Comparison of ENCODE assay signal across 9 mouse cellular contexts in the genomic region with DNA sequence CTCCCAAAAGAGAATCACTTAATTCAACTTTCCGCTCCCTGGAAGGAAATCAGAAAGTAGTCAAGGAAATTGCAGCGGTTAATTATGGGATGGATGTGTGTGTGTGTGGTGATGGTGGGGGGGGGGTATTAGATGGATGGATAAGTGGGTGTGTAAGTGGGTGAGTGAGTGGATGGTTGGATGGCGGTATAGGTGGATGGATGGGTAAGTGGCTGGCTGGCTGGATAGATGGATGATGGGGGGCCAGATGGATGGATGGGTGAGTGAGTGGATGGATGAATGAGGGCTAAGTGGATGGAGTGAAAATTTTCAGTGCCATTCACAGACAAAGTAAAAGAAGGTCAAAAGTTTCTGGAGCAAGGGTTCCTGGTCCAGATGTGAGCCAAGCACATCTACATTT. TPM values are rescaled to one million over a fixed set of nuclear protein-coding genes. Genes with fewer than 3 reads are reported as not detected.
DNase-seq lines count a peak whose midpoint lies in the region; ATAC-seq and TF ChIP-seq lines count a peak whose summit lies in the region.
"Had no signal": no experiment of that assay in that cellular context is flagged by ENCODE, and none has a peak within 500 bp of the region (broad histone marks: within the 10 kb centered on the region; RNA-seq: fewer than 3 reads in every experiment).

No protein-coding gene starts in this region.

- no peak for ATAC-seq in lung, embryonic 14.5 days (ENCODE audit: insufficient read depth)
- no peak for ATAC-seq in intestine, postnatal 0 days
- no peak for ATAC-seq in neural tube, embryonic 13.5 days (ENCODE audit: low read depth)

- H3K4me2 ChIP-seq in lung, embryonic 14.5 days: peak overlapping the region; percentile 84
- H3K4me2 ChIP-seq in intestine, postnatal 0 days (replicated peaks; ENCODE audit: low read depth): peak overlapping the region; percentile 97
- peak overlapping the region; percentile 88 for H3K4me2 ChIP-seq in neural tube, embryonic 13.5 days

- DNase-seq in lung, embryonic 14.5 days: no peak
- DNase-seq in lung, adult 18-20 months: no peak
- DNase-seq in T-cell, adult 2 months (ENCODE audit: low spot score): no peak
- DNase-seq in spleen, postnatal 4 days (ENCODE audit: low spot score in 2 of 2): no peak
- no peak for DNase-seq in layer of hippocampus, postnatal 10 days (ENCODE audit: low spot score in 2 of 2)

- H3K27ac ChIP-seq in lung, embryonic 14.5 days (ENCODE audit: low read depth): no peak overlapping the region
- no peak overlapping the region for H3K27ac ChIP-seq in embryonic fibroblast, embryonic 13.5 days (ENCODE audit: insufficient read depth, low read length)
- peak overlapping the region; percentile 54; the same call in 1 of the 2 replicates for H3K27ac ChIP-seq in intestine, postnatal 0 days (ENCODE audit: low read depth, low read length)
- no peak overlapping the region for H3K27ac ChIP-seq in neural tube, embryonic 13.5 days (replicated peaks)

- WGBS in lung, embryonic 14.5 days: 43% methylated on average over 3 of the region's 3 CpGs
- 38% methylated on average over 3 of the region's 3 CpGs for WGBS in intestine, postnatal 0 days
- WGBS in neural tube, embryonic 13.5 days: 50% methylated on average over 3 of the region's 3 CpGs

- H3K4me1 ChIP-seq in lung, embryonic 14.5 days (ENCODE audit: insufficient read depth): peaks cover 17% of the 10 kb centered on the region
- H3K4me1 ChIP-seq in embryonic fibroblast, embryonic 13.5 days (ENCODE audit: control insufficient read depth, insufficient read depth, low read length): peaks cover 7% of the 10 kb centered on the region; the same call in 1 of the 2 replicates
- peaks cover 9% of the 10 kb centered on the region for H3K4me1 ChIP-seq in intestine, postnatal 0 days (replicated peaks; ENCODE audit: control insufficient read depth, insufficient read depth, low read length)
- H3K4me1 ChIP-seq in neural tube, embryonic 13.5 days (replicated peaks): peaks cover 20% of the 10 kb centered on the region

- peak overlapping the region; percentile 71 for H3K4me3 ChIP-seq in lung, embryonic 14.5 days (ENCODE audit: low read depth, low read length)
- H3K4me3 ChIP-seq in embryonic fibroblast, embryonic 13.5 days (ENCODE audit: insufficient read depth, low read length): peak overlapping the region; percentile 75
- H3K4me3 ChIP-seq in intestine, postnatal 0 days (ENCODE audit: low read depth, low read length): peak overlapping the region; percentile 71
- H3K4me3 ChIP-seq in neural tube, embryonic 13.5 days: peak overlapping the region; percentile 61

- no peaks in the 10 kb centered on the region for H3K27me3 ChIP-seq in lung, embryonic 14.5 days (ENCODE audit: insufficient read depth, low read length)
- no peaks in the 10 kb centered on the region for H3K27me3 ChIP-seq in intestine, postnatal 0 days (replicated peaks; ENCODE audit: control insufficient read depth, insufficient read depth, low read length)
- no peaks in the 10 kb centered on the region for H3K27me3 ChIP-seq in neural tube, embryonic 13.5 days

- peak overlapping the region; percentile 75 for H3K9ac ChIP-seq in lung, embryonic 14.5 days
- H3K9ac ChIP-seq in intestine, postnatal 0 days (ENCODE audit: low read depth, low read length): peak overlapping the region; percentile 70
- peak overlapping the region; percentile 78 for H3K9ac ChIP-seq in neural tube, embryonic 13.5 days

- H3K9me3 ChIP-seq in lung, embryonic 14.5 days (ENCODE audit: low read depth, low read length): no peaks in the 10 kb centered on the region
- no peaks in the 10 kb centered on the region for H3K9me3 ChIP-seq in intestine, postnatal 0 days (ENCODE audit: control insufficient read depth)
- H3K9me3 ChIP-seq in neural tube, embryonic 13.5 days: no peaks in the 10 kb centered on the region

- TF ChIP-seq POLR2A in embryonic fibroblast, embryonic 13.5 days (IDR thresholded peaks at IDR 0.05; ENCODE audit: low read depth, low read length): no peak

- no peak for TF ChIP-seq CTCF in lung, embryonic 14.5 days (IDR thresholded peaks at IDR 0.05; ENCODE audit: low read depth)
- TF ChIP-seq CTCF in embryonic fibroblast, embryonic 13.5 days (IDR thresholded peaks at IDR 0.05; ENCODE audit: borderline replicate concordance, insufficient read depth, low read length): no peak
- no peak for TF ChIP-seq CTCF in intestine, postnatal 0 days (IDR thresholded peaks at IDR 0.05; ENCODE audit: low read depth)

- no peaks in the 10 kb centered on the region for H3K36me3 ChIP-seq in lung, embryonic 14.5 days (ENCODE audit: insufficient read depth)
- no peaks in the 10 kb centered on the region for H3K36me3 ChIP-seq in intestine, postnatal 0 days (ENCODE audit: control insufficient read depth, insufficient read depth)
- no peaks in the 10 kb centered on the region for H3K36me3 ChIP-seq in neural tube, embryonic 13.5 days

RNA-seq across cellular contexts. Expression of a gene that starts 0.5 kb away (rescaled TPM):
- 40.0 and 42.4 TPM in 2 replicates for polyA plus RNA-seq in lung, embryonic 14.5 days (2014; fragmentation: Nextera tagmentation; extraction: Ambion mirVana)
- 53.3 and 64.4 TPM in 2 replicates for polyA plus RNA-seq in embryonic fibroblast, embryonic 13.5 days (2011; ENCODE audit: insufficient read length, low read depth, missing spikeins)
- 28.0 and 28.8 TPM in 2 replicates for polyA plus RNA-seq in intestine, postnatal 0 days (2015; fragmentation: Nextera tagmentation; extraction: Ambion mirVana)
- polyA plus RNA-seq in neural tube, embryonic 13.5 days (2015; fragmentation: Nextera tagmentation; extraction: Ambion mirVana): 35.2 and 35.7 TPM in 2 replicates
- total RNA-seq in layer of hippocampus, postnatal 10 days (2021): 10 to 100 TPM; 24.0 to 26.0 TPM

RNA-seq across cellular contexts. Expression of a gene that starts 3.7 kb away (rescaled TPM):
- polyA plus RNA-seq in lung, embryonic 14.5 days (2014; fragmentation: Nextera tagmentation; extraction: Ambion mirVana): 20.2 and 22.5 TPM in 2 replicates
- polyA plus RNA-seq in embryonic fibroblast, embryonic 13.5 days (2011; ENCODE audit: insufficient read length, low read depth, missing spikeins): 33.0 and 36.8 TPM in 2 replicates
- 25.7 and 26.3 TPM in 2 replicates for polyA plus RNA-seq in intestine, postnatal 0 days (2015; fragmentation: Nextera tagmentation; extraction: Ambion mirVana)
- polyA plus RNA-seq in neural tube, embryonic 13.5 days (2015; fragmentation: Nextera tagmentation; extraction: Ambion mirVana): 13.6 and 14.7 TPM in 2 replicates
- 10 to 100 TPM; 29.0 to 29.3 TPM for total RNA-seq in layer of hippocampus, postnatal 10 days (2021)

RNA-seq across cellular contexts. Expression of a gene that starts 32.5 kb away (rescaled TPM):
- polyA plus RNA-seq in lung, embryonic 14.5 days (2014; fragmentation: Nextera tagmentation; extraction: Ambion mirVana): 31.7 and 32.6 TPM in 2 replicates
- polyA plus RNA-seq in embryonic fibroblast, embryonic 13.5 days (2011; ENCODE audit: insufficient read length, low read depth, missing spikeins): 55.3 and 60.2 TPM in 2 replicates
- polyA plus RNA-seq in intestine, postnatal 0 days (2015; fragmentation: Nextera tagmentation; extraction: Ambion mirVana): 44.2 and 46.9 TPM in 2 replicates
- 76.3 and 79.0 TPM in 2 replicates for polyA plus RNA-seq in neural tube, embryonic 13.5 days (2015; fragmentation: Nextera tagmentation; extraction: Ambion mirVana)
- total RNA-seq in layer of hippocampus, postnatal 10 days (2021): 100 to 1,000 TPM; 149 to 175 TPM

RNA-seq across cellular contexts. Expression of a gene that starts 48.6 kb away (rescaled TPM):
- not detected in 2 replicates for polyA plus RNA-seq in lung, embryonic 14.5 days (2014; fragmentation: Nextera tagmentation; extraction: Ambion mirVana)
- polyA plus RNA-seq in embryonic fibroblast, embryonic 13.5 days (2011; ENCODE audit: insufficient read length, low read depth, missing spikeins): 2.5 and 6.2 TPM in 2 replicates
- polyA plus RNA-seq in intestine, postnatal 0 days (2015; fragmentation: Nextera tagmentation; extraction: Ambion mirVana): not detected in 2 replicates
- polyA plus RNA-seq in neural tube, embryonic 13.5 days (2015; fragmentation: Nextera tagmentation; extraction: Ambion mirVana): 0.43 TPM in 1 of 2 replicates, not detected in the other
- not detected for total RNA-seq in layer of hippocampus, postnatal 10 days (2021)
- polyA plus RNA-seq: gonadal fat pad, adult 2 months had no signal
